In the genomic region with DNA sequence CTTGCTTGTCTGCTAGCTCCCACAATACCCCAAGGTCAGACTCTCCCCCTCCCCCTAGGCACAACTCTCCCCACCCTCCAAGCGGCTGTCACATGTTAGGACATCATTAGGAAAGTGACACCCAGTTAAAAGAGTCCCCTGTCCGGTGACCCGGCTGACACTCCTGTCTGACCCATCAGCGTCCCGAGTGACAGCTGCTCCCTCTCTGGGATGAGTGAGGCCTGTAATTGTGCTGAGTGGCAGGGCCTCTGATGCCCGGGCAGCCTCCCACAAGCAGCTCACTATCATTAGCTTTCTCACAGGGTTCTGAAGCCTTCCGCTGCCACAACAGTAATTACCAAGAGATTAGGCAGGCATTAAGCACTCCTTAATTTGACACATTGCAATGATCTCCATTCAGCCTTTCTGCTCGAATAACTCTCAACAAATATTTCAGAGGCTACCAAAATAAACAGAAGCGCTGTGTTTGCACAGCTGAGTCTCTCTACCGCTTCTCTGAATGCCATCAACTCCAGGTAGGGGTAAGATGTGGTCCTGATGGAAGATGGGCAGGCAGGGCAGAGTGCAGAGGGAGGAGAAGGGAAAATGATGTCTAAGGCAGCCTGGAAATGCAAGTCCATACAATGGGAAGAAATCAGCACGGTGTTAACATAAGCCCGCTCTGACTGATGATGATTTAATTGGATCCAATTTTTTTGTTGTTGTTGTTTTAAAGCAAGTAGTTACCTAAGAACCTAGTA, we compare ENCODE assay signal across 13 mouse cellular contexts.
DNase-seq lines count a peak whose midpoint lies in the region; ATAC-seq and TF ChIP-seq lines count a peak whose summit lies in the region.
"Had no signal": no experiment of that assay in that cellular context is flagged by ENCODE, and none has a peak within 500 bp of the region (broad histone marks: within the 10 kb centered on the region; RNA-seq: fewer than 3 reads in every experiment).

No protein-coding gene starts in this region.

- TF ChIP-seq POLR2A in olfactory bulb, adult 2 months (IDR thresholded peaks at IDR 0.05; ENCODE audit: insufficient read depth, low read depth, low read length): no peak

- no peak overlapping the region for H3K4me3 ChIP-seq in kidney, embryonic 16.5 days (ENCODE audit: low read length)
- no peak overlapping the region for H3K4me3 ChIP-seq in embryonic facial prominence, embryonic 14.5 days (ENCODE audit: low read depth, low read length)
- H3K4me3 ChIP-seq in hindbrain, embryonic 15.5 days: no peak overlapping the region
- H3K4me3 ChIP-seq in olfactory bulb, adult 2 months (ENCODE audit: insufficient read depth, low read depth, low read length): no peak overlapping the region
- H3K4me3 ChIP-seq: heart, embryonic 12.5 days; intestine, embryonic 15.5 days; stomach, embryonic 15.5 days had no signal

- H3K9me3 ChIP-seq in kidney, embryonic 16.5 days (ENCODE audit: low read length): no peaks in the 10 kb centered on the region
- no peaks in the 10 kb centered on the region for H3K9me3 ChIP-seq in embryonic facial prominence, embryonic 14.5 days (ENCODE audit: control insufficient read depth, low read length)
- no peaks in the 10 kb centered on the region for H3K9me3 ChIP-seq in hindbrain, embryonic 15.5 days
- H3K9me3 ChIP-seq: heart, embryonic 12.5 days; intestine, embryonic 15.5 days; stomach, embryonic 15.5 days had no signal

- WGBS in kidney, embryonic 16.5 days: 21% methylated on average over 12 of the region's 12 CpGs
- WGBS in embryonic facial prominence, embryonic 14.5 days: 25% methylated on average over 12 of the region's 12 CpGs
- 18% methylated on average over 12 of the region's 12 CpGs for WGBS in hindbrain, embryonic 15.5 days
- 14% methylated on average over 12 of the region's 12 CpGs for WGBS in olfactory bulb, adult 2 months

- peak; percentile 89 for ATAC-seq in kidney, embryonic 16.5 days (ENCODE audit: low FRiP score, low TSS enrichment)
- ATAC-seq in embryonic facial prominence, embryonic 14.5 days (ENCODE audit: low read depth): peak; percentile 74
- 0 out of 2 replicates have a peak, but pooled peaks have one; percentile 30 for ATAC-seq in hindbrain, embryonic 15.5 days (ENCODE audit: low FRiP score, low read depth)
- ATAC-seq: intestine, embryonic 15.5 days; Patski had no signal

- no peak overlapping the region for H3K27ac ChIP-seq in kidney, embryonic 16.5 days (ENCODE audit: low read length)
- H3K27ac ChIP-seq in embryonic facial prominence, embryonic 14.5 days (replicated peaks; ENCODE audit: low read depth, low read length): no peak overlapping the region
- no peak overlapping the region for H3K27ac ChIP-seq in hindbrain, embryonic 15.5 days (replicated peaks)
- H3K27ac ChIP-seq in olfactory bulb, adult 2 months (ENCODE audit: insufficient read depth, low read depth, low read length): 0 out of 2 replicates have a peak overlapping the region, but pooled peaks have one; percentile 26
- H3K27ac ChIP-seq: intestine, embryonic 15.5 days; stomach, embryonic 15.5 days had no signal

- peaks cover 5% of the 10 kb centered on the region; the same call in 1 of the 2 replicates for H3K4me1 ChIP-seq in kidney, embryonic 16.5 days (ENCODE audit: insufficient read depth, low read length)
- H3K4me1 ChIP-seq in embryonic facial prominence, embryonic 14.5 days (ENCODE audit: control insufficient read depth, insufficient read depth, low read length): no peaks in the 10 kb centered on the region
- H3K4me1 ChIP-seq in hindbrain, embryonic 15.5 days (replicated peaks): peaks cover 10% of the 10 kb centered on the region; the same call in 1 of the 2 replicates
- peaks cover 11% of the 10 kb centered on the region for H3K4me1 ChIP-seq in olfactory bulb, adult 2 months (ENCODE audit: control insufficient read depth, insufficient read depth, low read length)
- H3K4me1 ChIP-seq: intestine, embryonic 15.5 days had no signal

- no peak overlapping the region for H3K9ac ChIP-seq in kidney, embryonic 16.5 days (replicated peaks; ENCODE audit: low read length)
- H3K9ac ChIP-seq in embryonic facial prominence, embryonic 14.5 days (ENCODE audit: low read depth, low read length): no peak overlapping the region
- H3K9ac ChIP-seq in hindbrain, embryonic 15.5 days: no peak overlapping the region
- H3K9ac ChIP-seq: heart, embryonic 12.5 days; intestine, embryonic 15.5 days; stomach, embryonic 15.5 days had no signal

- TF ChIP-seq CTCF in olfactory bulb, adult 2 months (IDR thresholded peaks at IDR 0.05; ENCODE audit: insufficient read depth, low read depth, low read length): no peak

- H3K36me3 ChIP-seq in kidney, embryonic 16.5 days (ENCODE audit: insufficient read depth, low read length): no peaks in the 10 kb centered on the region
- no peaks in the 10 kb centered on the region for H3K36me3 ChIP-seq in embryonic facial prominence, embryonic 14.5 days (ENCODE audit: control insufficient read depth, insufficient read depth, low read length)
- no peaks in the 10 kb centered on the region for H3K36me3 ChIP-seq in hindbrain, embryonic 15.5 days
- H3K36me3 ChIP-seq: heart, embryonic 12.5 days; intestine, embryonic 15.5 days; stomach, embryonic 15.5 days had no signal

- no peak for DNase-seq in kidney, postnatal 14 days
- peak; percentile 59 for DNase-seq in embryonic facial prominence, embryonic 14.5 days (ENCODE audit: low spot score)
- no peak for DNase-seq in adrenal gland, adult 8-10 months
- no peak for DNase-seq in layer of hippocampus, adult 8-10 months (ENCODE audit: low spot score in 2 of 2)
- DNase-seq in cerebellum, postnatal 25 days: no peak
- DNase-seq: right cerebral cortex, adult 18-20 months had no signal

- H3K4me2 ChIP-seq in kidney, embryonic 16.5 days (replicated peaks; ENCODE audit: low read depth, low read length): no peak overlapping the region
- H3K4me2 ChIP-seq in embryonic facial prominence, embryonic 14.5 days (ENCODE audit: low read depth, low read length): no peak overlapping the region
- H3K4me2 ChIP-seq in hindbrain, embryonic 15.5 days: no peak overlapping the region
- H3K4me2 ChIP-seq: heart, embryonic 12.5 days; intestine, embryonic 15.5 days; stomach, embryonic 15.5 days had no signal

- no peaks in the 10 kb centered on the region; the same call in 1 of the 2 replicates for H3K27me3 ChIP-seq in kidney, embryonic 16.5 days (ENCODE audit: insufficient read depth, low read length)
- H3K27me3 ChIP-seq in embryonic facial prominence, embryonic 14.5 days (replicated peaks; ENCODE audit: control insufficient read depth, insufficient read depth, low read length): no peaks in the 10 kb centered on the region
- H3K27me3 ChIP-seq in hindbrain, embryonic 15.5 days: no peaks in the 10 kb centered on the region
- H3K27me3 ChIP-seq: heart, embryonic 12.5 days; intestine, embryonic 15.5 days had no signal

Comparison
In these comparisons a context has a peak if more than half of its experiments do, and no peak if none do; other contexts are left out.
1. ATAC-seq: peak in every context shown above with its lines; median percentile 89 in kidney, embryonic 16.5 days; 74 in embryonic facial prominence, embryonic 14.5 days; 30 in hindbrain, embryonic 15.5 days.